Mouse (Mus musculus): Measurements from ENCODE around the gene Ccdc158. TPM values are rescaled to one million over a fixed set of nuclear protein-coding genes. Genes with fewer than 3 reads are reported as not detected.

Ccdc158 gene
- polyA plus RNA-seq, 2 experiments, result 0.09 to 0.21 TPM

DNA sequence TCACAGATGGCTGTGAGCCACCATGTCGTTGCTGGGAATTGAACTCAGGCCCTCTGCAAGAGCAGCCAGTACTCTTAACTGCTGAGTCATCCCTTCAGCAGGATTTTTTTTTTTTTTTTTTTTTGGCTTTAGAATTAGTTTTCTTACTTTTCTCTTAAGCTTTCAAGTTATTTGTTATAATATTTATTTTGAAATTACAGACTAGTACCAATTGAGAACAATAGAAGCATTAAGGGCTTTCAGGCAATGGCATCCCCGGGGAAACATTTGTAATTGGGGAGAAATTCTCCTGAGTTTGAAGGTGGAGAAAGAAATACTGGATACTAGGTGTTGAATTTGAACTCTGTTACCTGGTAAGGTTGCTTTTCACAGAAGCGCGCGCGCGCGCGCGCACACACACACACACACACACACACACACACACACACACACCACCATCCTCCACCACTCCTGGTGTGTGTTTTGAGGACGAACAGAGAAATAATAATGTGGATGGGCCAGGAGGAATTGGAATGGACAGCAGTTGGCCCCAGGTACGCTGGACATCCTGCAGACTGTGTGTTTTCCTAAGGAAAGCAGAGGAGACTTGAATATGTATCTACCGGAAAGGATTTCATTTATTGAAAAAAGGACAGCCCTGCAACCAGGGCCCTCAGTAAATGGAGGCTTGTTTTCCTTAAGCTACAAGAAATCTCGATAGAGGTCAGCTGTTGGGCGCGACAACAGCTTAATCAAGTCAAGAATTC, 9.8 kb upstream of the Ccdc158 start:
- Histone ChIP-seq H3K27me3 (ENCODE audit: control insufficient read depth, insufficient read depth, low read length) (peaks cover 27% of the 10 kb centered on the region), H3K4me2 (ENCODE audit: low read depth) (no peak overlapping the region), H3K36me3 (replicated peaks; ENCODE audit: control insufficient read depth, insufficient read depth, low read depth) (no peaks in the 10 kb centered on the region), H3K4me1 (replicated peaks; ENCODE audit: control insufficient read depth in 2 of 2, insufficient read depth in 2 of 2, low read length in 1 of 2) (no peaks in the 10 kb centered on the region), H3K9ac (replicated peaks) (no peak overlapping the region), H3K9me3 (ENCODE audit: control insufficient read depth, low read length) (no peaks in the 10 kb centered on the region), H3K4me3 (ENCODE audit: insufficient read depth in 1 of 2, low read depth in 2 of 2, low read length in 2 of 2) (no peak overlapping the region), H3K27ac (no peak overlapping the region)
- ATAC-seq (ENCODE audit: insufficient read depth) (no peak), DNase-seq (ENCODE audit: low read depth in 3 of 3, low spot score in 3 of 3) (no peak)
- no peak for TF ChIP-seq CTCF (IDR thresholded peaks at IDR 0.05; ENCODE audit: low read depth)
- TF ChIP-seq EP300 (IDR thresholded peaks at IDR 0.05; ENCODE audit: low read depth), result no peak
- WGBS (ENCODE audit: insufficient replicate concordance), result 79% methylated on average over 16 of the region's 16 CpGs

DNA sequence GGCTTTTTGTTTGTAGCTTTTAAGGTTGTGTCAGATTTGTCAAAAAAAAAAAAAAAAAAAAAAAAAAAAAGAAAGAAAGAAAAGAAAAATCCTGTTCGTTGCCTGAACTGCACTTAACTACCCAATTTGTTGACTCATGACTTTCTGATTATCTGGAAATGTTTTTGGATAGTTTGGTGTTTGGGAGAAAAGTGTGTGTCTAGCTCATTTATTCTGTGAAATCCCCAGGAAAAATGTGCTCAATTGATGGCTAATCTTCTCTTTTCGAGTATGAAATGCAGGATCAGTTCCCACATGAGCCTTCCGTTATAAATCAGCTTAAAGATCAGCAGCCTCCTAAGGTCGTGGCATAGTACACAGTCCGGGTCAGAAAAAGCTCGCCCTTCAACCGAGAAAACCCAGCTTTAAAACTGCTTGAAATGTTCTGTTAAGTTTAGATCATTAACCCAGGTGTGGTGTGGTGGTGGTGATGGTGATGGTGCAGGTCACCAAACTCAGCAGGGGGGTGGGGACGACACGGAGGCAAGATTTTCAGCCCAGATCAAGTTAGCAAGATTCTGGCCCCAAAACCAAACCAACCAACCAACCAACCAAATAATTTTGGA, 8.9 kb upstream of the Ccdc158 start:
- DNase-seq (ENCODE audit: low read depth in 3 of 3, low spot score in 3 of 3), result no peak
- Histone ChIP-seq H3K27ac (no peak overlapping the region), H3K4me1 (replicated peaks; ENCODE audit: control insufficient read depth in 2 of 2, insufficient read depth in 2 of 2, low read length in 1 of 2) (no peaks in the 10 kb centered on the region), H3K36me3 (replicated peaks; ENCODE audit: control insufficient read depth, insufficient read depth, low read depth) (no peaks in the 10 kb centered on the region), H3K4me2 (ENCODE audit: low read depth) (peak overlapping the region; percentile 60; the same call in 1 of the 2 replicates), H3K9me3 (ENCODE audit: control insufficient read depth, low read length) (no peaks in the 10 kb centered on the region), H3K27me3 (ENCODE audit: control insufficient read depth, insufficient read depth, low read length) (peaks cover 27% of the 10 kb centered on the region), H3K9ac (replicated peaks) (no peak overlapping the region), H3K4me3 (ENCODE audit: insufficient read depth in 1 of 2, low read depth in 2 of 2, low read length in 2 of 2) (no peak overlapping the region)
- no peak for ATAC-seq (ENCODE audit: insufficient read depth)
- WGBS (ENCODE audit: insufficient replicate concordance), result 24% methylated on average over 9 of the region's 9 CpGs
- TF ChIP-seq EP300 (IDR thresholded peaks at IDR 0.05; ENCODE audit: low read depth), result no peak
- TF ChIP-seq CTCF (IDR thresholded peaks at IDR 0.05; ENCODE audit: low read depth), result no peak

DNA sequence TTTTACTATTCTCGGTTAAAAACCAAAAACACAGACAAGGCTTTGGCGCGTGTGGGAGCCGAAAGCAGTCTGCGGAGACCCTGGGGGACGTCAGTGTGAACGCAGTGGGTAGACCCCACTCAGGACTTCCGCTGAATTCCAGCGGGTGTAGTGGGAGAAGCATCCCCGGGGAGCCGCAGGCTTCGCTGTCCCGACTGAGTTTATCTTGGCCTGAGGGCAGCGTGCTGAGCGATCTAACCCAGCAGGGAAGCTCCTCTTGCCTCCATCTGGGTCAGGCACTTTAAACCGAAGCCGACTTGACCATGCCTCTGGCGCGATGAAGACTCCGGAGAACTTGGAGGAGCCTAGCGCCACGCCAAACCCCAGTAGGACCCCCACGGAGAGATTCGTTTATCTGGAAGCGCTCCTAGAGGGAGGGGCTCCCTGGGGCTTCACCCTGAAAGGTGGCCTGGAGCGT, 8.3 kb upstream of the Ccdc158 start, which contains the start of gene Shroom3:
Shroom3 (plus strand) TSS at position 85 of the 457 bp plus-strand sequence.
- under 1% methylated on average over 26 of the region's 26 CpGs for WGBS (ENCODE audit: insufficient replicate concordance)
- no peak for ATAC-seq (ENCODE audit: insufficient read depth)

DNA sequence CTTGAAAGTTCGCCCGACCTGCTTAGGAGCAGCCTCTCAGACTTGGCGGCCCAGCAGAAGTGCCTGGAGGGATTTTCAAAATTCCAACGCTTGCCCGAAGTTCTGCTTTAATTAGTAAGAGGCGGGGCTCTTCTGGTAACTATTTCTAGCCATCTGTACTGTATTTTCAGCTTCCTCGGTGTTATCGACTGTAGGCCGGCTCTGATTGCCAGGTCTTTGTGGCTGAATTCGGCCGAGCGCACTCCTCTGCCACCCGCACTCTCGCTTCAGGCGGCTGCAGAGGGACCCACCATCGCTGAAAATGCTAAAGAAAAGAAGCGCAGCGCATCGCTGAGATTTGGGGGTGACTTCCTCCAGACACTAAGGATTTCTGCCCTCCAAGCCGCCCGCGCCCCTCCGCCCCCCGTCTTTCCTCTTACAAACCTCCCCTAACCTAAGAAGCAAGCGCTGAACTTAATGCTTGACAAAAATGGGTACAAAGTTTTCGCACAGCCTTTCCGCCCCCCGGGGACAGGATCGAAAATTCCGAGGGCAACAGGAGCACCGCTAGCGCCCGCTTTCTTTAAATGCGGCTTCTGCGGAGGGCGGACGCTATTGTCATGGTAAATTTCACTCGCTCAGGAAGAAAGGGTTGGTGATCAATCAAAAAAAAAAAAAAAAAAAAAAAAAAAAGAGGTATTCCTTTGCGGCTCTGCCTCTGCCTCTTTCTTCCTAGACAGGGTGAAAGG, 7.7 kb upstream of the Ccdc158 start:
- Histone ChIP-seq H3K27me3 (ENCODE audit: control insufficient read depth, insufficient read depth, low read length) (peaks cover 27% of the 10 kb centered on the region), H3K36me3 (replicated peaks; ENCODE audit: control insufficient read depth, insufficient read depth, low read depth) (no peaks in the 10 kb centered on the region), H3K9me3 (ENCODE audit: control insufficient read depth, low read length) (no peaks in the 10 kb centered on the region), H3K9ac (replicated peaks) (no peak overlapping the region), H3K27ac (no peak overlapping the region), H3K4me3 (ENCODE audit: insufficient read depth in 1 of 2, low read depth in 2 of 2, low read length in 2 of 2) (peak overlapping the region; percentile 36 to 40; a peak in 3 of 4 replicates), H3K4me1 (replicated peaks; ENCODE audit: control insufficient read depth in 2 of 2, insufficient read depth in 2 of 2, low read length in 1 of 2) (no peaks in the 10 kb centered on the region), H3K4me2 (ENCODE audit: low read depth) (peak overlapping the region; percentile 60)
- TF ChIP-seq EP300 (IDR thresholded peaks at IDR 0.05; ENCODE audit: low read depth) (no peak), CTCF (IDR thresholded peaks at IDR 0.05; ENCODE audit: low read depth) (no peak)
- ATAC-seq (ENCODE audit: insufficient read depth) (no peak), DNase-seq (ENCODE audit: low read depth in 3 of 3, low spot score in 3 of 3) (no peak)
- 3% methylated on average over 39 of the region's 39 CpGs for WGBS (ENCODE audit: insufficient replicate concordance)

More for the DNA sequence above, 8.3 kb upstream of the Ccdc158 start, which contains the start of gene Shroom3:
- H3K4me1 ChIP-seq (replicated peaks; ENCODE audit: control insufficient read depth in 2 of 2, insufficient read depth in 2 of 2, low read length in 1 of 2), result no peaks in the 10 kb centered on the region
- TF ChIP-seq CTCF (IDR thresholded peaks at IDR 0.05; ENCODE audit: low read depth) (no peak), EP300 (IDR thresholded peaks at IDR 0.05; ENCODE audit: low read depth) (no peak)
- peak within 1 kb of the TSS; percentile 60 for H3K4me2 ChIP-seq (ENCODE audit: low read depth)
- no peak for DNase-seq (ENCODE audit: low read depth in 3 of 3, low spot score in 3 of 3)
- no peaks in the 10 kb centered on the region for H3K9me3 ChIP-seq (ENCODE audit: control insufficient read depth, low read length)
- H3K27ac ChIP-seq, result no peak within 1 kb of the TSS
- peak within 1 kb of the TSS; percentile 36 to 40 for H3K4me3 ChIP-seq (ENCODE audit: insufficient read depth in 1 of 2, low read depth in 2 of 2, low read length in 2 of 2)
- H3K27me3 ChIP-seq (ENCODE audit: control insufficient read depth, insufficient read depth, low read length), result peaks cover 27% of the 10 kb centered on the region
- no peaks in the 10 kb centered on the region for H3K36me3 ChIP-seq (replicated peaks; ENCODE audit: control insufficient read depth, insufficient read depth, low read depth)
- no peak within 1 kb of the TSS for H3K9ac ChIP-seq (replicated peaks)

DNA sequence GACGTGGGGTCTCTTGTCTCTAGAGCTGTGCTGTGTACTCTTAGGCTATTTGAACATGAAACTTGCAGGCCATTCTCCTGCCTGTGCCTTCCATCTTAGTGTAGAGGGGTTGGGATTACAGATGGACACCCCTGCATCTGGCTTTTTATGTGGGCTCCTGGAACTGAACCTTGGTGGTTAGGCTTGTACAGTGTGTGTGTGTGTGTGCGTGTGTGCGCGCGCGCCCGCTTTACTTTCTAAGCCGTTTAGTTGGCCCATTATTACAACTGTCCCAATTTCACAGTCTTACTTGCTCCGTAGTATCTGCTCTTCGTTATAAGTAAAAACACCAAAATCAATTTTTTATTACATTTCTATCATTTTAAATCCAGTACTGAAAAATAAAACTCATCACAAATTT, 6.8 kb upstream of the Ccdc158 start:
- TF ChIP-seq CTCF (IDR thresholded peaks at IDR 0.05; ENCODE audit: low read depth) (no peak), EP300 (IDR thresholded peaks at IDR 0.05; ENCODE audit: low read depth) (no peak)
- Histone ChIP-seq H3K4me1 (replicated peaks; ENCODE audit: control insufficient read depth in 2 of 2, insufficient read depth in 2 of 2, low read length in 1 of 2) (no peaks in the 10 kb centered on the region), H3K4me2 (ENCODE audit: low read depth) (no peak overlapping the region), H3K27me3 (ENCODE audit: control insufficient read depth, insufficient read depth, low read length) (peaks cover 27% of the 10 kb centered on the region), H3K9ac (replicated peaks) (no peak overlapping the region), H3K36me3 (replicated peaks; ENCODE audit: control insufficient read depth, insufficient read depth, low read depth) (no peaks in the 10 kb centered on the region), H3K9me3 (ENCODE audit: control insufficient read depth, low read length) (no peaks in the 10 kb centered on the region), H3K4me3 (ENCODE audit: insufficient read depth in 1 of 2, low read depth in 2 of 2, low read length in 2 of 2) (no peak overlapping the region), H3K27ac (no peak overlapping the region)
- WGBS (ENCODE audit: insufficient replicate concordance), result 82% methylated on average over 10 of the region's 10 CpGs
- ATAC-seq (ENCODE audit: insufficient read depth) (no peak), DNase-seq (ENCODE audit: low read depth in 3 of 3, low spot score in 3 of 3) (no peak)
